Mouse (Mus musculus) layer of hippocampus, adult 9-10 months (tissue): ENCODE measurements at regions not wholly inside any gene's neighbourhood (a gene's known extent, or its start where the extent isn't known, plus 50 kb on each side); places are given as distances from the start of the nearest gene placed in this dataset.

Experiments used
- DNase-seq: peaks from one replicate; pipeline ENCODE4 v3.0.0; 2022; ENCODE audit warnings: low spot score

- DNase-seq, result no peak
These were observed 477.4 kb upstream of the Diaph2 start for GRCm38 (mm10) chrX:129272135-129272534.

GRCm38 (mm10) chrX:129303987-129304386 is 445.6 kb upstream of the Diaph2 start:
- peak; percentile 20 for DNase-seq

DNA sequence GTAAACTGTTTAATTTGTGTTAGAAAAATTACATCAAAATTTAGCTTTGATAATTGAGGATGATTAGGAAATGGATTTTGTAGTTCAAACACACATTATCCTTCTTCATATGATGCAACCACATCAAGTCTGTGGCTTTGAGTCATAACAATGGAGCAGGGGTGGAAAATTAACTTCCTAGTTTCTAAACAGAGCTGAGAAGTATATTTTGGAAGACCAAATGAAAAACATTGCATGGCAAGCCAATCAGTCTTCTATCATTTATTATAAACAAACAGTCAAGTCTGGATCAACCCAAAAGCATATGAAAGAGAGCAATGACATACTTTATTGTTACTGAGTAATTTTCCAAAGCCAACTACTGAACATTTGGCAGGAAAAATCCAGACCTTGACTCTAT is 440.2 kb upstream of the Diaph2 start:
- no peak for DNase-seq

GRCm38 (mm10) chrX:129329441-129329840 is 420.1 kb upstream of the Diaph2 start:
- DNase-seq, result no peak

GRCm38 (mm10) chrX:129332810-129333209 is 416.7 kb upstream of the Diaph2 start:
- DNase-seq, result no peak
